Mouse (Mus musculus) c-Kit-positive CD71-positive TER-119-positive erythroid progenitor cells, embryonic 14.5 days (primary cell): ENCODE data around the gene Tiam1.
A peak's percentile ranks its signal among the peaks of the same experiment; 100 is the strongest.

Source experiments
- DNase-seq: peaks from one replicate; pipeline ENCODE4 v3.0.0-alpha.2; 2013; ENCODE audit warnings: low spot score

Tiam1 gene

DNA sequence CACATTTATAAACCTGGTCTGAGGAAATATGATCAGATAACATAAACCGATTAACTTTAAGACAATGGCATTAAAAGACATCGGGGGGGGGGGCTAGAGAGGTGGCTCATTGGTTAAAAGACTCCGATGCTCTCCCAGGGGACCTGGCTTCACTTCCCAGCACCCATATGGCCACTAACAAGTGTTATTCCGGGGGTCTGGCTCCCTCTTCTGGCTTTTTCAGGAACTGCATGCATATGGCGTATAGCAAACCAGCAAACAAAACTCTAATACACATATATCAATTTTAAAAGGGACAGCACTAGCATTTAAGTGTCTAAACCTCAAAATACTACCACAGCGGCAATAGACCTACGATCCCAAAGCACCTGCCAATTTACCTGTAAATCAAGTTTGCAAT is 347.0 kb downstream of the Tiam1 start:
- DNase-seq: no peak

GRCm38 (mm10) chr16:89789792-89790434 is 353.7 kb downstream of the Tiam1 start:
- DNase-seq: no peak

- DNase-seq: no peak
Measured at GRCm38 (mm10) chr16:89785795-89786194, 357.8 kb downstream of the Tiam1 start.

GRCm38 (mm10) chr16:89779705-89780104 is 363.9 kb downstream of the Tiam1 start:
- no peak for DNase-seq

DNA sequence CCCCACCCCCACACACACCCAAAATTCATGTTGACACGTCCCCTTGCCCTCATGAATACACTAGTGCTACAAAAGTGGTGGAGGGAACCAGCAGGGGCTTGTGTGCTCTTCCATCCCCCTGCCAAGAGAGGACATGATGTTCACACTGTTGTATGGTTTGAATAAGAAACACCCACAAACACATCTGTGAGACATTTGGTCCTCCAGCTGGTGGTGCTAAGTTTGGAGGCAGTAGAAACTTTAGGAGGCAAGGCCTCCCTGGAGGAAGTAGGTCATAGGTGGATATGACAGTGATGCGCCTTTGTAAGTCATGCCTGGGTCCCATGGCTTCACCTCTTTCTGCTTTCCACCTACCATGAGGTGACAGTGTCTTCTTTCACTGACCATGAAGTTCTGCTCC is 366.1 kb downstream of the Tiam1 start:
- DNase-seq: no peak

DNA sequence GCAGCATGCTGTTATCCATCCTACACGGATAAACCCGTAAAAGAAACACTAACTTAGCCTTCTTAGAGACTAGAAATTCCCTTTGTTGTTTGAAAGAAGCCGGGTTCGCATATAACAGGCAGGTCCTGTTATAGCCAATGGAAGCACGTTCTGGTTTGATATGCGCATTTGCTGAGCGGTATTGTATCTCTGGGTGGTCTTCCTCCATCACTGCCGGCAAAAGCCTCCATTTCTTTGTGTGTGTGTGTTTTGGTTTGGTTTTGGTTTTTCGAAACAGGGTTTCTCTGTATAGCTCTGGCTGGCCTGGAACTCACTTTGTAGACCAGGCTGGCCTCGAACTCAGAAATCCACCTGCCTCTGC is 369.0 kb downstream of the Tiam1 start:
- no peak for DNase-seq

DNA sequence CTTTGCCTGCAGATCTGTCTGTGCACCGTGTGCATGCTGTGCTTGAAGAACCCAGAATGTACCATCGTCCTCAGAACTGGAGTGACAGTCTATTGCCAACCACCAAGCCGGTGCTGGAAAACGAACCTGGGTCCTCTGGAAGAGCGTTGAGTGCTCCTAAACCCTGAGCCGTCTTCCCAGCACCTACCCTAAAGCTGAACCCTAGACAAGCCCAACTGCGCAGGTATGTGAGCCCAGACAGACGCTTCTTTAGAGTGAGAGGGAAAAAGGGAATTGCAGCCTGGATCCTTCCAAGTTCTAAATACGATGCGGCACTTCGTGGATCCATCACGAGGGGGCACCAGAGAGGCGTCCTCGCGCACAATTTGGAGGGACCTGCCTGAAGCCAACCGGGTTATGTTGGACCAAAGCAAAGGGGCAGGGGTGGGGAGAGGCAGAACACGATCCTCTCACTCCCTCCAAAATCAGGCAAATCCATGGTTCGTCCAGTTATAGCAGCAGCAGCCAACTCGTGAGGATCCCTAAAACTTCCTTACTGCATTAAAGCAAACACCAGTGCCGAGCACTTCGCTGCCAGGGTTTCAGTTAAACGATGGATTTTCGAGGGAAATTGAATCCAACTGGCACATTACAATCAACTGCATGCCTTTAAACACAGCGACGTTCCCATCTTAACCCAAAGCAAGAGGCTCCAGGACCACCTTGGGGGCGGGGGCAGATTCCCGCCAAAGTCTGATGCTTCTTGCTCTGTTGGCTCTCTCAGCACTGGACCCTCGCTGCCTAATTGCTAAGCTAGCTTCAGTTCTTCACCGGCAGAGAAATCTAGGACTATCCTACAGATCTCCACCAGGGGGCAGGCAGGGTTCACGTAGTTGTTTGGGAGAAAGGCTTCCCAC is 369.7 kb downstream of the Tiam1 start:
- DNase-seq: peak; percentile 66

GRCm38 (mm10) chr16:89765919-89766318 is 377.6 kb downstream of the Tiam1 start:
- no peak for DNase-seq

DNA sequence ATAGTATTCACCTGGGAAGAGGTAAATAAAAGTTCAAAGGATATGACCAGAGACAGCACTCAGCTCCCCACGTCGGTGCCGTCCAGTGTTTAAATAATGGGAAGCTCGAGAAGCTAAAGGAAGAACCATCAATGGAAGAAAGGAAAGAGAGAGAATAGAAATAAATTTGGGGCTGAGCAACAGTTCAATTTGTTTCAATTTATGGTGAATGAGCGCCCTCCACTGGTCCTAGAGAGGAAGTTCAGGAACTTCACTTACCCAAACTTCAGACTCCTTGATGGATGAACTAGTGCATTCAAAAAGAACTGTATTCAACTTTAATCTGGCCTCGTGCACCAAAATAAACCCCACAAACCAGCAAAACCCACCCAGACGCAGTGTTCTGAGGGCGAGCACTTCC is 378.1 kb downstream of the Tiam1 start:
- no peak for DNase-seq

DNA sequence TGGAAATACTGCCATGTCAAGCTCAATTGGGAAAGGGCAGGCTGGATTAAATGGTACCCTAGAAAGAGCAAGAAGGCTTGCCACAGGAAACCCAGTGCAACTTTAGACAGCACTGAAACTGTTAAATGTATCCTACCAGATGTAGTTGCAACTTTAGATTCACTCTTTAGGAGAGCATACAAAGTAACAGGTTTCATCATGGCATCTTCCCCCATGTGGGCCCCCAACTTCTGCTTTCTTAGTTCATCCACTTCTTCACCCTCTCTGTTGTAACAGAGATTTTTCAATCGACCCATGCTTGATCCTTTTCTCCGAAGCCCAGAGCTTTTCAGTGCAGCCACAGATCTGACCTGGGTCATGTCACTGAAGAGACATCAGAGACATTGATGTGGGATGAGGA is 379.8 kb downstream of the Tiam1 start:
- DNase-seq: no peak

GRCm38 (mm10) chr16:89762523-89762922 is 381.0 kb downstream of the Tiam1 start:
- DNase-seq: no peak

- no peak for DNase-seq
Measured at GRCm38 (mm10) chr16:89762096-89762495, 381.5 kb downstream of the Tiam1 start.

GRCm38 (mm10) chr16:89757384-89757783 is 386.2 kb downstream of the Tiam1 start:
- DNase-seq: no peak

- no peak for DNase-seq
Measured at GRCm38 (mm10) chr16:89754709-89755108, 388.9 kb downstream of the Tiam1 start.

- DNase-seq: no peak
Measured at GRCm38 (mm10) chr16:89747864-89748263, 395.7 kb downstream of the Tiam1 start.

GRCm38 (mm10) chr16:89739559-89739958 is 404.0 kb downstream of the Tiam1 start:
- DNase-seq: no peak

- DNase-seq: no peak
Measured at GRCm38 (mm10) chr16:89738963-89739362, 404.6 kb downstream of the Tiam1 start.
